Mouse (Mus musculus) liver, postnatal 0 days (tissue): ENCODE measurements around the gene Sipa1l3. TPM values are rescaled to one million over a fixed set of nuclear protein-coding genes. Genes with fewer than 3 reads are reported as not detected.

Experiments
- ATAC-seq: fragments of 200-750 bp; cut with Nextera tagmentation; 2 replicates; pipeline ENCODE4 v1.8.0; 2017; ENCODE audit warnings: mild to moderate bottlenecking, moderate library complexity
- DNase-seq: peaks from one replicate; pipeline ENCODE4 v3.0.0-alpha.2; 2016
- H3K27ac ChIP-seq: fragments of 300-500 bp; sonication (generic); 2 replicates; pipeline ENCODE4 v1.5.1; 2014; ENCODE audit warnings: antibody characterized with exemption, moderate library complexity, mild to moderate bottlenecking, low read depth
- H3K27me3 ChIP-seq: fragments of 300-500 bp; sonication (generic); 2 replicates; pipeline ENCODE4 v1.6.1; 2014; ENCODE audit warnings: low read length, control low read depth, mixed read lengths; ENCODE audit not compliant: insufficient read depth
- H3K36me3 ChIP-seq: fragments of 300-500 bp; sonication (generic); replicated peaks from 2 replicates; pipeline ENCODE4 v1.6.1; 2014; ENCODE audit warnings: mild to moderate bottlenecking, control low read depth, low read length, moderate library complexity, mixed read lengths; ENCODE audit not compliant: insufficient read depth
- H3K4me1 ChIP-seq: fragments of 300-500 bp; sonication (generic); 2 replicates; pipeline ENCODE4 v1.6.1; 2014; ENCODE audit warnings: antibody characterized with exemption, mild to moderate bottlenecking, control low read depth; ENCODE audit not compliant: insufficient read depth
- H3K4me2 ChIP-seq: fragments of 300-500 bp; sonication (generic); 2 replicates; pipeline ENCODE4 v1.6.1; 2014; ENCODE audit warnings: low read depth, mild to moderate bottlenecking, low read length, moderate library complexity, mixed read lengths
- H3K4me3 ChIP-seq: fragments of 300-500 bp; sonication (generic); 2 replicates; pipeline ENCODE4 v1.5.1; 2014; ENCODE audit warnings: low read depth, low read length
- H3K9ac ChIP-seq: fragments of 300-500 bp; sonication (generic); replicated peaks from 2 replicates; pipeline ENCODE4 v1.6.1; 2014; ENCODE audit warnings: mild to moderate bottlenecking, moderate library complexity
- H3K9me3 ChIP-seq: fragments of 300-500 bp; sonication (generic); 2 replicates; pipeline ENCODE4 v1.6.1; 2016; ENCODE audit warnings: mild to moderate bottlenecking, control low read depth, low read length, mixed read lengths
- CTCF ChIP-seq: sonication (generic); IDR thresholded peaks from 2 replicates; pipeline ENCODE4 v1.5.1; 2016; ENCODE audit warnings: antibody characterized with exemption, low read depth
- EP300 ChIP-seq: IDR thresholded peaks from 2 replicates; pipeline ENCODE4 v1.6.1; 2016; ENCODE audit warnings: antibody characterized with exemption, low read depth, mild to moderate bottlenecking
- WGBS: fragments of 180-500 bp; shearing (Covaris S2); extraction: QIAGEN DNeasy Blood & Tissue Kit; methylation state at CpG from one replicate; pipeline ENCODE4 v1.1.7; 2014; ENCODE audit not compliant: insufficient replicate concordance; 5-methylcytosine and 5-hydroxymethylcytosine counted together
- polyA plus RNA-seq: library from polyadenylated mRNA; unstranded; fragments of >200 nt; fragmentation: Nextera tagmentation; extraction: Ambion mirVana; gene quantifications from 2 replicates; pipeline ENCODE4 v1.2.1, GENCODE M21; 2015

Gene Sipa1l3
- polyA plus RNA-seq, 1 experiment from 2014 or later: 1.7 TPM

- WGBS: 59% methylated on average over 5 of the region's 5 CpGs
- H3K4me1 ChIP-seq: peaks cover 6% of the 10 kb centered on the region
- no peaks in the 10 kb centered on the region for H3K9me3 ChIP-seq
- no peaks in the 10 kb centered on the region for H3K27me3 ChIP-seq
- no peak overlapping the region for H3K9ac ChIP-seq
- H3K36me3 ChIP-seq: no peaks in the 10 kb centered on the region
- TF ChIP-seq CTCF (peak; percentile 91), EP300 (no peak)
- no peak overlapping the region for H3K4me3 ChIP-seq
- no peak overlapping the region for H3K27ac ChIP-seq
- DNase-seq: peak; percentile 84
- no peak overlapping the region for H3K4me2 ChIP-seq
- no peak for ATAC-seq
Measured at GRCm38 (mm10) chr7:29521841-29522575, 3.6 kb upstream of the Sipa1l3 start.

GRCm38 (mm10) chr7:29521365-29521764, 2.9 kb upstream of the Sipa1l3 start:
- Histone ChIP-seq H3K9me3 (no peaks in the 10 kb centered on the region), H3K4me2 (no peak overlapping the region), H3K4me1 (peaks cover 6% of the 10 kb centered on the region), H3K27ac (no peak overlapping the region), H3K4me3 (no peak overlapping the region), H3K27me3 (no peaks in the 10 kb centered on the region), H3K9ac (no peak overlapping the region), H3K36me3 (no peaks in the 10 kb centered on the region)
- no peak for TF ChIP-seq EP300
- TF ChIP-seq CTCF: peak; percentile 27
- ATAC-seq (no peak), DNase-seq (no peak)
- WGBS: 67% methylated on average over 5 of the region's 5 CpGs

- TF ChIP-seq EP300 (no peak), CTCF (no peak)
- Histone ChIP-seq H3K4me1 (peaks cover 6% of the 10 kb centered on the region), H3K27me3 (no peaks in the 10 kb centered on the region), H3K4me2 (no peak overlapping the region), H3K36me3 (no peaks in the 10 kb centered on the region), H3K9me3 (no peaks in the 10 kb centered on the region), H3K4me3 (no peak overlapping the region), H3K9ac (no peak overlapping the region), H3K27ac (no peak overlapping the region)
- ATAC-seq (no peak), DNase-seq (no peak)
- WGBS: 81% methylated on average over 2 of the region's 2 CpGs
Measured at GRCm38 (mm10) chr7:29520794-29521193, 2.4 kb upstream of the Sipa1l3 start.

- H3K4me3 ChIP-seq: peak overlapping the region; percentile 87
- H3K4me1 ChIP-seq: peaks cover 6% of the 10 kb centered on the region
- no peak overlapping the region for H3K27ac ChIP-seq
- no peaks in the 10 kb centered on the region for H3K36me3 ChIP-seq
- DNase-seq: no peak
- H3K9me3 ChIP-seq: no peaks in the 10 kb centered on the region
- no peak for ATAC-seq
- TF ChIP-seq EP300 (no peak), CTCF (no peak)
- no peaks in the 10 kb centered on the region for H3K27me3 ChIP-seq
- H3K9ac ChIP-seq: peak overlapping the region; percentile 53
- peak overlapping the region; percentile 92 for H3K4me2 ChIP-seq
- WGBS: 2% methylated on average over 19 of the region's 19 CpGs
Measured at GRCm38 (mm10) chr7:29519211-29519550, 740 bp upstream of the Sipa1l3 start.

GRCm38 (mm10) chr7:29518054-29518420, 404 bp downstream of the Sipa1l3 start:
- Histone ChIP-seq H3K9ac (peak overlapping the region; percentile 76), H3K27me3 (no peaks in the 10 kb centered on the region), H3K27ac (no peak overlapping the region), H3K36me3 (no peaks in the 10 kb centered on the region), H3K4me2 (peak overlapping the region; percentile 92), H3K9me3 (no peaks in the 10 kb centered on the region), H3K4me3 (peak overlapping the region; percentile 87), H3K4me1 (peaks cover 6% of the 10 kb centered on the region)
- TF ChIP-seq EP300: no peak
- TF ChIP-seq CTCF: no peak
- DNase-seq (no peak), ATAC-seq (peak; percentile 27)
- under 1% methylated on average over 27 of the region's 28 CpGs for WGBS

- TF ChIP-seq EP300 (no peak), CTCF (no peak)
- H3K36me3 ChIP-seq: no peaks in the 10 kb centered on the region
- no peak overlapping the region for H3K27ac ChIP-seq
- no peak for ATAC-seq
- no peaks in the 10 kb centered on the region for H3K9me3 ChIP-seq
- DNase-seq: no peak
- peak overlapping the region; percentile 92 for H3K4me2 ChIP-seq
- peaks cover 6% of the 10 kb centered on the region for H3K4me1 ChIP-seq
- 61% methylated on average over 5 of the region's 5 CpGs for WGBS
- no peak overlapping the region for H3K9ac ChIP-seq
- H3K4me3 ChIP-seq: no peak overlapping the region
- H3K27me3 ChIP-seq: no peaks in the 10 kb centered on the region
Measured at GRCm38 (mm10) chr7:29517178-29517577, 1.3 kb downstream of the Sipa1l3 start.

- Histone ChIP-seq H3K27ac (no peak overlapping the region), H3K9ac (no peak overlapping the region), H3K36me3 (no peaks in the 10 kb centered on the region), H3K27me3 (no peaks in the 10 kb centered on the region), H3K4me3 (no peak overlapping the region), H3K4me2 (no peak overlapping the region), H3K9me3 (no peaks in the 10 kb centered on the region), H3K4me1 (peaks cover 16% of the 10 kb centered on the region)
- DNase-seq (no peak), ATAC-seq (no peak)
- 81% methylated on average over 3 of the region's 3 CpGs for WGBS
- TF ChIP-seq EP300 (no peak), CTCF (no peak)
Measured at GRCm38 (mm10) chr7:29515652-29516051, 2.8 kb downstream of the Sipa1l3 start.
